Mouse (Mus musculus) MEL (cell line): Measurements from ENCODE around the gene Scn4a. TPM values are rescaled to one million over a fixed set of nuclear protein-coding genes. Genes with fewer than 3 reads are reported as not detected.

Source experiments
- DNase-seq: peaks from one replicate; pipeline ENCODE4 v3.0.0; 2011; ENCODE audit warnings: low read depth, low spot score
- H3K27ac ChIP-seq: 2 replicates; pipeline ENCODE4 v1.5.1; 2012; ENCODE audit warnings: low read depth, mild to moderate bottlenecking, control low read depth, low read length, moderate library complexity; ENCODE audit not compliant: control insufficient read depth
- H3K27me3 ChIP-seq, 2 experiments: fragments of 150-350 bp in 1 of 2; sonication (generic) in 1 of 2; 2 replicates each; pipeline ENCODE4 v1.6.1; 2012; ENCODE audit warnings: low read length in 2 of 2, mild to moderate bottlenecking in 2 of 2, improper control_type of control experiment in 1 of 2, moderate library complexity in 1 of 2; ENCODE audit not compliant: insufficient read depth in 2 of 2, control insufficient read depth in 1 of 2
- H3K36me3 ChIP-seq, 2 experiments: 2 replicates each; pipeline ENCODE4 v1.6.1; 2012 to 2014; ENCODE audit warnings: low read length in 2 of 2, improper control_type of control experiment in 1 of 2, inconsistent platforms in 1 of 2, mild to moderate bottlenecking in 1 of 2; ENCODE audit not compliant: insufficient read depth in 2 of 2, control insufficient read depth in 1 of 2
- H3K4me1 ChIP-seq, 2 experiments: fragments of 150-350 bp in 1 of 2; sonication (generic) in 1 of 2; 2 replicates each; pipeline ENCODE4 v1.6.1; 2012; ENCODE audit warnings: low read length in 2 of 2, improper control_type of control experiment in 1 of 2, mild to moderate bottlenecking in 1 of 2; ENCODE audit not compliant: insufficient read depth in 2 of 2, control insufficient read depth in 1 of 2
- H3K4me3 ChIP-seq, 2 experiments: fragments of 150-350 bp in 1 of 2; sonication (generic) in 1 of 2; 2 replicates each; pipeline ENCODE4 v1.5.1; 2012; ENCODE audit warnings: low read depth in 2 of 2, low read length in 2 of 2, mild to moderate bottlenecking in 2 of 2, moderate library complexity in 2 of 2, control low read depth in 1 of 2, improper control_type of control experiment in 1 of 2; ENCODE audit not compliant: control insufficient read depth in 1 of 2, insufficient read depth in 1 of 2
- H3K79me2 ChIP-seq: 2 replicates; pipeline ENCODE4 v1.6.1; 2012; ENCODE audit warnings: mild to moderate bottlenecking, low read length, moderate library complexity; ENCODE audit not compliant: control insufficient read depth, poor library complexity, insufficient read depth
- H3K9ac ChIP-seq: 2 replicates; pipeline ENCODE4 v1.6.1; 2012; ENCODE audit warnings: low read depth, mild to moderate bottlenecking, control low read depth, low read length, moderate library complexity; ENCODE audit not compliant: control insufficient read depth, poor library complexity, severe bottlenecking
- H3K9me3 ChIP-seq: fragments of 150-350 bp; sonication (generic); replicated peaks from 2 replicates; pipeline ENCODE4 v1.6.1; 2012; ENCODE audit warnings: mild to moderate bottlenecking, low read length, improper control_type of control experiment, moderate library complexity; ENCODE audit not compliant: insufficient read depth
- CHD1 ChIP-seq: IDR thresholded peaks from 2 replicates; pipeline ENCODE4 v1.6.1; 2012; ENCODE audit warnings: low read depth, mild to moderate bottlenecking, inconsistent platforms, low read length, improper control_type of control experiment
- CTCF ChIP-seq, 3 experiments: IDR thresholded peaks in 2 of 3; conservative IDR thresholded peaks in 1 of 3; 2 replicates each; pipeline ENCODE4 v1.5.1; 2011 to 2012; ENCODE audit warnings: low read length in 3 of 3, low read depth in 2 of 3, mild to moderate bottlenecking in 2 of 3, improper control_type of control experiment in 1 of 3, inconsistent platforms in 1 of 3, mixed read lengths in 1 of 3, moderate library complexity in 1 of 3; ENCODE audit not compliant: control insufficient read depth in 1 of 3, insufficient read depth in 1 of 3, poor library complexity in 1 of 3, severe bottlenecking in 1 of 3
- ELF1 ChIP-seq: IDR thresholded peaks from 2 replicates; pipeline ENCODE4 v1.6.1; 2014; ENCODE audit warnings: low read depth, mild to moderate bottlenecking, inconsistent platforms, low read length, improper control_type of control experiment, moderate library complexity
- EP300 ChIP-seq, 2 experiments: IDR thresholded peaks; 2 replicates each; pipeline ENCODE4 v1.6.1; 2011; ENCODE audit warnings: improper control_type of control experiment in 2 of 2, low read length in 2 of 2, low read depth in 1 of 2, mild to moderate bottlenecking in 1 of 2
- GATA1 ChIP-seq: IDR thresholded peaks from 2 replicates; pipeline ENCODE4 v1.6.1; 2011; ENCODE audit warnings: low read depth, low read length, improper control_type of control experiment
- MAFK ChIP-seq: IDR thresholded peaks from 2 replicates; pipeline ENCODE4 v1.6.1; 2011; ENCODE audit warnings: low read depth, mild to moderate bottlenecking, low read length, improper control_type of control experiment, borderline replicate concordance
- MXI1 ChIP-seq: IDR thresholded peaks from 2 replicates; pipeline ENCODE4 v1.6.1; 2011; ENCODE audit warnings: mild to moderate bottlenecking, low read depth, low read length, improper control_type of control experiment
- MYB ChIP-seq: IDR thresholded peaks from 2 replicates; pipeline ENCODE4 v1.6.1; 2011; ENCODE audit warnings: mild to moderate bottlenecking, low read depth, low read length, improper control_type of control experiment
- POLR2AphosphoS2 ChIP-seq: IDR thresholded peaks from 2 replicates; pipeline ENCODE4 v1.6.1; 2011; ENCODE audit warnings: low read length, improper control_type of control experiment
- POLR2AphosphoS5 ChIP-seq: IDR thresholded peaks from 2 replicates; pipeline ENCODE4 v1.6.1; 2012; ENCODE audit warnings: low read depth, borderline replicate concordance, mild to moderate bottlenecking, inconsistent platforms, low read length, moderate library complexity, mixed read lengths
- RAD21 ChIP-seq: IDR thresholded peaks from 2 replicates; pipeline ENCODE4 v1.6.1; 2011; ENCODE audit warnings: mild to moderate bottlenecking, low read depth, low read length, improper control_type of control experiment
- SIN3A ChIP-seq: IDR thresholded peaks from 2 replicates; pipeline ENCODE4 v1.6.1; 2012; ENCODE audit warnings: low read length, improper control_type of control experiment, inconsistent platforms
- SMC3 ChIP-seq: IDR thresholded peaks from 2 replicates; pipeline ENCODE4 v1.6.1; 2011; ENCODE audit warnings: low read depth, low read length, improper control_type of control experiment
- TCF12 ChIP-seq: IDR thresholded peaks from 2 replicates; pipeline ENCODE4 v1.6.1; 2014; ENCODE audit warnings: low read depth, mild to moderate bottlenecking, inconsistent platforms, low read length, improper control_type of control experiment, moderate library complexity
- UBTF ChIP-seq: IDR thresholded peaks from 2 replicates; pipeline ENCODE4 v1.6.1; 2012; ENCODE audit warnings: low read depth, mild to moderate bottlenecking, inconsistent platforms, low read length, improper control_type of control experiment, moderate library complexity, borderline replicate concordance; ENCODE audit not compliant: insufficient read depth
- ZC3H11A ChIP-seq: IDR thresholded peaks from 2 replicates; pipeline ENCODE4 v1.6.1; 2012; ENCODE audit warnings: low read depth, mild to moderate bottlenecking, inconsistent platforms, low read length, improper control_type of control experiment
- polyA plus RNA-seq, 2 experiments: library from polyadenylated mRNA; stranded (reverse) in 1 of 2; unstranded in 1 of 2; fragments of >175 nt in 1 of 2; fragments of >200 nt in 1 of 2; gene quantifications; 2 replicates each; pipeline versions ENCODE4 v1.2.1 to v1.2.4; 2012; ENCODE audit warnings: low replicate concordance in 2 of 2, low read depth in 1 of 2; ENCODE audit not compliant: insufficient read length in 2 of 2, insufficient read depth in 1 of 2, missing spikeins in 1 of 2
- total RNA-seq: library from RNA; depleted of rRNA; stranded (reverse); fragments of 300-350 nt; gene quantifications from 2 replicates; pipeline ENCODE4 v1.2.3, GENCODE M21; 2012

The Scn4a gene
- total and polyA plus RNA-seq, 3 experiments, result 0.04 to 0.15 TPM; not detected in 1

DNA sequence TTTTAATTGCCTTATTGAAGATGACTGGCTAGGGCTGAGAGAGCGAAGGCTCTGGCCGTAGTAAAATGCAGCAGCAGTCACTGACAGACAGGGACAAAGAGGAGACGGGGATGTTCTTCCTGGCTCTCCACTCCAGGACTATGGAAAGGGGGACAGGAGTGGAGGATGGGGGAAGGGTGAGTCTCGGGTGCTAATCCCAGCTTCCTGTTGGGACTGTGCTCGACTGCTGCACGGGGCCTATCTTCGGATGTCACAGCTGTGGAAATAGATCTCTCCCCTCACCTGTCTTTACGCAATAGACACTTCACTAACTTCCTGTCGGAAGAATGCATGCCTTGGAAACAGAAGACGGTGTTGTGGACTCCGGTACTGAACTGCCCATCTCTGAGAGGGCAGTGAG lies 20.9 kb upstream of the Scn4a start:
- H3K36me3 ChIP-seq, result no peaks in the 10 kb centered on the region
- H3K4me1 ChIP-seq, result no peaks in the 10 kb centered on the region
- no peaks in the 10 kb centered on the region for H3K9me3 ChIP-seq
- H3K9ac ChIP-seq, result no peak overlapping the region
- no peak overlapping the region for H3K4me3 ChIP-seq
- no peak for DNase-seq
- no peak overlapping the region for H3K27ac ChIP-seq
- H3K79me2 ChIP-seq, result no peaks in the 10 kb centered on the region
- no peaks in the 10 kb centered on the region for H3K27me3 ChIP-seq
- TF ChIP-seq RAD21, result no peak
- TF ChIP-seq MXI1, result no peak
- no peak for TF ChIP-seq CHD1
- TF ChIP-seq MAFK, result no peak
- no peak for TF ChIP-seq MYB
- no peak for TF ChIP-seq POLR2AphosphoS5
- TF ChIP-seq POLR2AphosphoS2, result no peak
- TF ChIP-seq EP300 (IDR thresholded peaks at IDR 0.05; ENCODE audit: low read depth in 1 of 2, low read length in 2 of 2), result no peak
- no peak for TF ChIP-seq GATA1

DNA sequence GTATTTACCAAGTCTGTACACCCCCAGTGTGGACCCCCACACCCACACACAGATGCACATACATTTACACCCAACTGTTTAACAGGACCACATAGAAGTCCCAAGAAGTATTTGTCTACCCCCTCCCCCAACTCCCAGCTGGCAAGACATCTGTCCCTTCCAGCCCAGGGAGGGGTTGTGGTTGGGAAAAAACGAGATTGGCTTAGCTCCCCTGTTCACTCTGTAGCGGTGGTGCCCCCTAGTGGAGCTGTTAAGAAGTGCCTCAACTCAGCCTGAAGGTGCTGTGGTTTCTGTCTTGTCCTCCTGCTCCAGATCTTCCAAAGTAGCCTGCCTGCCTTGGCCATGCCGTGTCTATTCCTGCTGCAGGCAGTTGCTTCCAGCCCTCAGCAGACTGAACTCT lies 13.2 kb upstream of the Scn4a start:
- DNase-seq, result peak; percentile 88
- peak; percentile 86 for TF ChIP-seq RAD21
- no peak for TF ChIP-seq ELF1
- peak; percentile 86 for TF ChIP-seq SMC3
- no peak for TF ChIP-seq EP300 (IDR thresholded peaks at IDR 0.05; ENCODE audit: low read depth in 1 of 2, low read length in 2 of 2)
- peak; percentile 52; the same call in 1 of the 2 replicates for TF ChIP-seq TCF12
- 0 out of 2 replicates have a peak, but pooled peaks have one; percentile 30 for TF ChIP-seq SIN3A
- TF ChIP-seq CTCF (IDR thresholded peaks at IDR 0.05 in 2 of 3, conservative IDR thresholded peaks at IDR 0.05 in 1 of 3; ENCODE audit: control insufficient read depth in 1 of 3, insufficient read depth in 1 of 3, low read depth in 2 of 3, low read length in 3 of 3, poor library complexity in 1 of 3, severe bottlenecking in 1 of 3), result peak; percentile 97 to 98 (median 97)
- peak; percentile 72 for TF ChIP-seq ZC3H11A
- no peak for TF ChIP-seq UBTF
- peaks cover 3 to 4% of the 10 kb centered on the region in 2 experiments; a peak in 2 of 4 replicates for H3K27me3 ChIP-seq

More for the DNA sequence above, 13.2 kb upstream of the Scn4a start:
- H3K27ac ChIP-seq, result no peak overlapping the region
- H3K36me3 ChIP-seq, result 0 out of 4 replicates have a peak, but pooled peaks cover 0 to 2% of the 10 kb centered on the region in 2 experiments
- no peaks in the 10 kb centered on the region for H3K4me1 ChIP-seq
- no peak overlapping the region for H3K9ac ChIP-seq
- no peaks in the 10 kb centered on the region for H3K9me3 ChIP-seq
- no peak overlapping the region for H3K4me3 ChIP-seq
- no peaks in the 10 kb centered on the region for H3K79me2 ChIP-seq
